Mouse (Mus musculus): ENCODE data around the gene Ston2. TPM values are rescaled to one million over a fixed set of nuclear protein-coding genes. Genes with fewer than 3 reads are reported as not detected.
A peak's percentile ranks its signal among the peaks of the same experiment; 100 is the strongest.

Ston2 gene
- polyA plus RNA-seq, 1 experiment = 11.3 TPM

- Histone ChIP-seq H3K4me1 (ENCODE audit: control insufficient read depth, insufficient read depth, low read length) (no peaks in the 10 kb centered on the region), H3K4me3 (ENCODE audit: insufficient read depth, low read length) (no peak overlapping the region), H3K27ac (ENCODE audit: insufficient read depth, low read length) (no peak overlapping the region)
- TF ChIP-seq POLR2A (IDR thresholded peaks at IDR 0.05; ENCODE audit: extremely low read depth, insufficient read depth, low read length) (no peak), CTCF (IDR thresholded peaks at IDR 0.05; ENCODE audit: extremely low read depth, insufficient read depth, low read length) (no peak)
These were observed 19.6 kb upstream of the Ston2 start for GRCm38 (mm10) chr12:91807761-91808160.

DNA sequence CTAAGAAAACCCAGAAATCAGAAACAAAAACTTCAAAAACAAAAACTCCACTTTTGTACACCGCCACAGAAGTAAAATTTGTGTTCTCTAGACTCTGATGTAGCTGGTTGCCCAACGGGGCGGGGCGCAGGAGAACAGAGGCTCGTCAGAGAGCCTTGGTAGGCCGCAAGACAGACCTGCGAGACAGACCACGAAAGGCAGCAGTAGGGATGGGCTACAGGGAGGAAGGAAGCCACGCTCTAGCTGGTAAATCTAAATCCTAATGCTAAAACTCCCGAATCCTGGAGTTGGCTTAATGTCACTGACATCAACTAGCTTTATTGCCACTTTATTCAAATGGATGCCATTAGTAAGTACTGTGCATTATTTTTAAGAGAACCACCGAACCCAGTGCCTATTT, 18.9 kb upstream of the Ston2 start:
- H3K4me3 ChIP-seq (ENCODE audit: insufficient read depth, low read length) = no peak overlapping the region
- TF ChIP-seq CTCF (IDR thresholded peaks at IDR 0.05; ENCODE audit: extremely low read depth, insufficient read depth, low read length) (no peak), POLR2A (IDR thresholded peaks at IDR 0.05; ENCODE audit: extremely low read depth, insufficient read depth, low read length) (no peak)
- no peaks in the 10 kb centered on the region for H3K4me1 ChIP-seq (ENCODE audit: control insufficient read depth, insufficient read depth, low read length)
- H3K27ac ChIP-seq (ENCODE audit: insufficient read depth, low read length) = no peak overlapping the region

DNA sequence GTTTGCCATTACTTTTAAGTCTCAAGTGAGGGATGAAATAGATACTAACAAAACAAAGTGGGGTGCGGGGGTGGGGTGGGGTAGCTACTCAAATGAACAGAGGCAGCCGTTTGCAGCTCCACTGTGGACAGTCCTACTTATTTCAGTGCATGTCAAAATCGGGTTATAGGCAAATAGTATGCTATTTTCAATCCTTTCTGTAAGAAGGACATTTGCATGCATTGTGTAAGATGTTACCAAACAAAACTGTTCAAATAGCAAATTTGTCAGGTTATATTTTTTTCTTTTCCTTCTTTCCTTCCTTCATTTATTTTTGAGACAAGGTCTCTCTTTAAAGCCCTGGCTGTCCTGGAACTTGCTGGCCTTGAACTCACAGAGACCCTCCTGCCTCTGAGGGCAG, 16.1 kb upstream of the Ston2 start:
- TF ChIP-seq POLR2A (IDR thresholded peaks at IDR 0.05; ENCODE audit: extremely low read depth, insufficient read depth, low read length) = no peak
- TF ChIP-seq CTCF (IDR thresholded peaks at IDR 0.05; ENCODE audit: extremely low read depth, insufficient read depth, low read length) = no peak
- H3K4me3 ChIP-seq (ENCODE audit: insufficient read depth, low read length) = no peak overlapping the region
- no peak overlapping the region for H3K27ac ChIP-seq (ENCODE audit: insufficient read depth, low read length)
- H3K4me1 ChIP-seq (ENCODE audit: control insufficient read depth, insufficient read depth, low read length) = no peaks in the 10 kb centered on the region

DNA sequence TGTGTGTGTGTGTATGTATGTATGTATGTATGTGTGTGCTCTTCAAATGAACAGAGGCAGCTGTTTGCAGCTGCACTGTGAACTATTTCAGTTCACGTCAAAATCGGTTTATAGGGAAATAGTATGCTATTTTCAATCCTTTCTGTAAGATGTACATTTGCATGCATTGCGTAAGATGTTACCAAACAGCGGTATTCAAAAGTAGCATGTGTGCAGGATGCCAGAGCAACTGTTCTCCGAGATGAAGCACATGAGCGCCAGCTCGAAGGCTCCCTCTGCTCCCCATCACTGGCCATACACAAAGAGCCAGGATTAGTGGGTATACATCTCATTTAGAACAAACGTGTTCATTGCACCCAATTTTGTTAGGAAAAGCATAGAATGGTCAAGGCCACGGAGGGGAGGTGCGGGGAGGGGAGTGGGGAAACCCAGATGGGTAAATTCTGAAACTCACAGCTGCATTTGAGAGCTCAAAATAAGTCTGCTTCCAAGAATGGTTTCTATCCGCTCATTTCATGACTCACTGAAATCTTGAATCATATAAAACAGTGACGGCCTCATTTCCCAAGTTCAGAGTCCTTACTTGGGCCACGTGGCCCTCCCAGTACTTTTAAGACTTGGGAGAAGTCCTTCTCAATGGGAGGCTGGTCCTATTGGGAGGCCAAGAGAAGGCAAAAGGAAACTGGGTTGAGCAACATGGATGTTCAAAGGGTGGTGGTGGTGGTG, 15.2 kb upstream of the Ston2 start:
- no peaks in the 10 kb centered on the region for H3K4me1 ChIP-seq (ENCODE audit: control insufficient read depth, insufficient read depth, low read length)
- no peak overlapping the region for H3K4me3 ChIP-seq (ENCODE audit: insufficient read depth, low read length)
- H3K27ac ChIP-seq (ENCODE audit: insufficient read depth, low read length) = no peak overlapping the region
- no peak for TF ChIP-seq POLR2A (IDR thresholded peaks at IDR 0.05; ENCODE audit: extremely low read depth, insufficient read depth, low read length)
- no peak for TF ChIP-seq CTCF (IDR thresholded peaks at IDR 0.05; ENCODE audit: extremely low read depth, insufficient read depth, low read length)

DNA sequence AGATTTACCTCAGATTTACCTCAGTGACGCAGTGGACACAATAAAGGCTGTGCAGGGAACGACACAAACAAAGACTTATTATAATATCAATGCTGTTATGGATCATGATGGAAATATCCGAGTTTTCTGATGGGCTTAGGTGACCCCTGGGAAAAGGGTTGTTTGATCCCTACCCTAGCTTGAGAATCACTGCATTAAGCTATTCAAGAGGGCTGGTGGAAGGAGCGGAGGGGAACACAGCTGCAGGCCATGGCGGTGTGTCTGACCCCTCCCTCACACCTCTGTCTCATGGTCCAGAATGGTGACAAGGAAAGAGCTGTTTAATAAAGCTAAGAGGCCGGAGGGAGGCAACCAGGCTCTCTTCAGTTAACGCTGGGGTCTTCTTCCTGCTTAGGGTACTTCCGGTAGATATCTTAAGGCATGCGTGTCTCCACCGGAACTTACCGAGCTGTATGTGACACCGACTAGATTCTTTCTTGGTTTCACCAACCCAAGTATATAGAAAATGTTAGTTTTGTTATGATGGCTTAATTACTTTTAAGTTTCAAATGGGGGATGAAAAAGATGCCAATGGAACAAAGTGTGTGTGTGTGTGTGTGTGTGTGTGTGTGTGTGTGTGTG, 14.5 kb upstream of the Ston2 start:
- Histone ChIP-seq H3K4me1 (ENCODE audit: control insufficient read depth, insufficient read depth, low read length) (no peaks in the 10 kb centered on the region), H3K27ac (ENCODE audit: insufficient read depth, low read length) (no peak overlapping the region), H3K4me3 (ENCODE audit: insufficient read depth, low read length) (no peak overlapping the region)
- no peak for TF ChIP-seq POLR2A (IDR thresholded peaks at IDR 0.05; ENCODE audit: extremely low read depth, insufficient read depth, low read length)
- no peak for TF ChIP-seq CTCF (IDR thresholded peaks at IDR 0.05; ENCODE audit: extremely low read depth, insufficient read depth, low read length)

GRCm38 (mm10) chr12:91800861-91801385, 12.7 kb upstream of the Ston2 start:
- no peak overlapping the region for H3K27ac ChIP-seq (ENCODE audit: insufficient read depth, low read length)
- no peaks in the 10 kb centered on the region for H3K4me1 ChIP-seq (ENCODE audit: control insufficient read depth, insufficient read depth, low read length)
- no peak overlapping the region for H3K4me3 ChIP-seq (ENCODE audit: insufficient read depth, low read length)
- TF ChIP-seq CTCF (IDR thresholded peaks at IDR 0.05; ENCODE audit: extremely low read depth, insufficient read depth, low read length) (no peak), POLR2A (IDR thresholded peaks at IDR 0.05; ENCODE audit: extremely low read depth, insufficient read depth, low read length) (no peak)

GRCm38 (mm10) chr12:91799821-91800335, 11.7 kb upstream of the Ston2 start:
- Histone ChIP-seq H3K27ac (ENCODE audit: insufficient read depth, low read length) (no peak overlapping the region), H3K4me1 (ENCODE audit: control insufficient read depth, insufficient read depth, low read length) (no peaks in the 10 kb centered on the region), H3K4me3 (ENCODE audit: insufficient read depth, low read length) (no peak overlapping the region)
- TF ChIP-seq CTCF (IDR thresholded peaks at IDR 0.05; ENCODE audit: extremely low read depth, insufficient read depth, low read length) = no peak
- no peak for TF ChIP-seq POLR2A (IDR thresholded peaks at IDR 0.05; ENCODE audit: extremely low read depth, insufficient read depth, low read length)

DNA sequence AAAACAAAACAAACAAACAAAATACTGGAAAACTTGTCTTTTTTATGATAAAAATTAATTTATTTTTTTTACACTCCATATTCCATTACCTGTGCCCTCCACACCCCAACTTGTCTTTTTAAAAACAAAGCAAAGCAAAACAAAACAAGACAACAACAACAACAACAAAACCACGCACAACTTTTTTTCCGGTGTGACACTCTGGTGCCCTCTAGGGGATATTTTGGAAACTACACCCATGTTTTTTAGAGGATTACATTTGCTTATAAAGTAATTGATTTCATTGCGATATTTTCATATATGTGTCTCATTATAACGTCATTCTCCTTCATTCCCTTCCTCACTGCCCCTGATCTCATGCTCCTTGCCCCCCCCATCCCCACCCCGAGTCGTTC, 11.2 kb upstream of the Ston2 start:
- no peak overlapping the region for H3K4me3 ChIP-seq (ENCODE audit: insufficient read depth, low read length)
- no peak overlapping the region for H3K27ac ChIP-seq (ENCODE audit: insufficient read depth, low read length)
- peak; percentile 41; the same call in 1 of the 2 replicates for TF ChIP-seq CTCF (IDR thresholded peaks at IDR 0.05; ENCODE audit: extremely low read depth, insufficient read depth, low read length)
- TF ChIP-seq POLR2A (IDR thresholded peaks at IDR 0.05; ENCODE audit: extremely low read depth, insufficient read depth, low read length) = no peak
- H3K4me1 ChIP-seq (ENCODE audit: control insufficient read depth, insufficient read depth, low read length) = no peaks in the 10 kb centered on the region

- Histone ChIP-seq H3K4me3 (ENCODE audit: insufficient read depth, low read length) (no peak overlapping the region), H3K4me1 (ENCODE audit: control insufficient read depth, insufficient read depth, low read length) (no peaks in the 10 kb centered on the region), H3K27ac (ENCODE audit: insufficient read depth, low read length) (no peak overlapping the region)
- TF ChIP-seq POLR2A (IDR thresholded peaks at IDR 0.05; ENCODE audit: extremely low read depth, insufficient read depth, low read length) = no peak
- no peak for TF ChIP-seq CTCF (IDR thresholded peaks at IDR 0.05; ENCODE audit: extremely low read depth, insufficient read depth, low read length)
These were observed 10.7 kb upstream of the Ston2 start for GRCm38 (mm10) chr12:91798720-91799378.

Data from cortical plate, adult 2 months (tissue).